Mouse (Mus musculus): ENCODE results near the gene Slc39a3. TPM values are rescaled to one million over a fixed set of nuclear protein-coding genes. Genes with fewer than 3 reads are reported as not detected.

Gene Slc39a3
- total and polyA plus RNA-seq, 2 experiments: 6.1 to 14.1 TPM

DNA sequence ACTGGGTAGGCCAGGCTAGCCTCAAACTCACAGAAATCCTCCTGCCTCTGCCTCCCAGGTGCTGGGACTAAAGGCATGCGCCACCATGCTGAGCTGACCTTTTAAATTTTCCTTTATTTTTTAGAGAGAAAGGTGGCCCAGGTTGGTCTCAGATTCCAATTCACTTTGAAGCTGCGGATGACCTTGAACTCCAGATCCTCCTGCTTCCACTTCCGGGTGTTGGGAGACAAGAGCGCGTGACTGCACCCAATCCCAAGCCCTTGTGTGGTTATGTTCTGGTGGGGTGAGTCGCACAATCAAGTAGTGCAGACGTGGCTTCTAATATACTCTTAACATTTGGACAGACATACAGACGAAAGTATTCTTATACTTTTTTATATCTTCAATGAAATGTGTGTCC, 40.7 kb downstream of the Slc39a3 start:
- H3K4me1 ChIP-seq (ENCODE audit: control insufficient read depth, insufficient read depth, low read length): peaks cover 2% of the 10 kb centered on the region; the same call in 1 of the 2 replicates
- no peak overlapping the region for H3K9ac ChIP-seq (ENCODE audit: low read depth, low read length)
- no peaks in the 10 kb centered on the region for H3K36me3 ChIP-seq (ENCODE audit: control insufficient read depth, insufficient read depth, low read length)
- no peaks in the 10 kb centered on the region for H3K27me3 ChIP-seq (ENCODE audit: control insufficient read depth, insufficient read depth, low read length)
- H3K4me3 ChIP-seq (ENCODE audit: insufficient read depth, low read depth, low read length): no peak overlapping the region
- no peak for TF ChIP-seq POLR2A (IDR thresholded peaks at IDR 0.05; ENCODE audit: extremely low read depth, insufficient read depth, low read length)
- TF ChIP-seq CTCF (IDR thresholded peaks at IDR 0.05; ENCODE audit: low read depth, low read length): no peak
- DNase-seq (ENCODE audit: extremely low read depth, low read depth, low spot score): no peak
- H3K79me2 ChIP-seq (ENCODE audit: control insufficient read depth, insufficient read depth, low read length): no peaks in the 10 kb centered on the region
- 92% methylated on average over 8 of the region's 8 CpGs for WGBS
- no peak overlapping the region for H3K27ac ChIP-seq (replicated peaks; ENCODE audit: insufficient read depth, low read depth, low read length)

DNA sequence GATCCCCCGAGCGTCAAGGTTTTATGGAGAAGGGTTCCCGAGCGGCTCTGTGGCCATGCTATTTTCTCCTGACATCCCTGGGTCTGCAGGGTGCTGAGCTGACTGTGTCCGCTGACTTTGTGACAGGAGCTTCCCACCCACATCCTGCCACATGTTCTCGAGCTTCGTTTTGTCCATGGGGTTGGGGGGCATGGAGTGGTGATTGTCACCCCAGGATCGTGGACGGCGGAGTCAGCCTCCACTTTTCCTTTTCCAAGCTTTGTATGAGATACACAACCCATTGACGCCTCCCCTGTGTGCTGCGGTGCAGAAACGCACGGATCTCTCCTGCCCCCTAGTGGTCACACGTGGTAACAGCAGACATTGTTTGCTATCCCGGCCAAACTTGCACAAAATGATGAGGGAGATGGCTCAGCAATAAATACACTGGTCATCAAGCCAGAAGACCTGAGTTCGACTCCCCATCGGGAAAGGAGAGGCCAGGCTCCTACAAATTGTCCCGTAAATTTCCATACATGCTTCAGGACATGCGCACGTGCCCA, 42.1 kb downstream of the Slc39a3 start:
- no peaks in the 10 kb centered on the region for H3K27me3 ChIP-seq (ENCODE audit: control insufficient read depth, insufficient read depth, low read length)
- H3K9ac ChIP-seq (ENCODE audit: low read depth, low read length): no peak overlapping the region
- WGBS: 14% methylated on average over 21 of the region's 21 CpGs
- no peaks in the 10 kb centered on the region for H3K79me2 ChIP-seq (ENCODE audit: control insufficient read depth, insufficient read depth, low read length)
- H3K4me3 ChIP-seq (ENCODE audit: insufficient read depth, low read depth, low read length): no peak overlapping the region
- TF ChIP-seq POLR2A (IDR thresholded peaks at IDR 0.05; ENCODE audit: extremely low read depth, insufficient read depth, low read length) (no peak), CTCF (IDR thresholded peaks at IDR 0.05; ENCODE audit: low read depth, low read length) (peak; percentile 99)
- no peak overlapping the region for H3K27ac ChIP-seq (replicated peaks; ENCODE audit: insufficient read depth, low read depth, low read length)
- DNase-seq (ENCODE audit: extremely low read depth, low read depth, low spot score): peak; percentile 44
- H3K4me1 ChIP-seq (ENCODE audit: control insufficient read depth, insufficient read depth, low read length): peaks cover 2% of the 10 kb centered on the region; the same call in 1 of the 2 replicates
- H3K36me3 ChIP-seq (ENCODE audit: control insufficient read depth, insufficient read depth, low read length): no peaks in the 10 kb centered on the region

DNA sequence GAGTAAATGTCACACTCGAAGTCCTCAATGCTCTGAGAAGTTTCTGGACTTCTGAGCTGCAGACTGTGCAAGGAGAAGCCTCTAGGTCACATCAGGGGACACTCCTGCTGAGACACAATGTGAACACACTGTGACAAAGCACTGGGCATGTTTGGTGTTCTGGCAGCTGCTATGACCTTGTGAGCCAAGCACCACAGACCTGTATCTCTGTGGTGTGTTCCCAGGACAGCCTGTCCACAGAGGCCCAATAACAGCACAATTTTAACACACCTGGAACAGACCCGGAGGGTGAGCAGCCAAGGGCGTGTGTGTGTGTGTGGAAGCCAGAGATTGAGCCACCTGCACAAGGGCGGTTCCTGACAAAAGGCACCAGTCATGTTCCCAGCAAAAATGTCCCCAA, 42.6 kb downstream of the Slc39a3 start:
- Histone ChIP-seq H3K79me2 (ENCODE audit: control insufficient read depth, insufficient read depth, low read length) (no peaks in the 10 kb centered on the region), H3K36me3 (ENCODE audit: control insufficient read depth, insufficient read depth, low read length) (no peaks in the 10 kb centered on the region), H3K4me1 (ENCODE audit: control insufficient read depth, insufficient read depth, low read length) (no peaks in the 10 kb centered on the region), H3K27ac (replicated peaks; ENCODE audit: insufficient read depth, low read depth, low read length) (no peak overlapping the region), H3K27me3 (ENCODE audit: control insufficient read depth, insufficient read depth, low read length) (no peaks in the 10 kb centered on the region), H3K9ac (ENCODE audit: low read depth, low read length) (no peak overlapping the region), H3K4me3 (ENCODE audit: insufficient read depth, low read depth, low read length) (no peak overlapping the region)
- TF ChIP-seq POLR2A (IDR thresholded peaks at IDR 0.05; ENCODE audit: extremely low read depth, insufficient read depth, low read length): no peak
- no peak for TF ChIP-seq CTCF (IDR thresholded peaks at IDR 0.05; ENCODE audit: low read depth, low read length)
- WGBS: 43% methylated on average over 4 of the region's 4 CpGs
- DNase-seq (ENCODE audit: extremely low read depth, low read depth, low spot score): no peak

DNA sequence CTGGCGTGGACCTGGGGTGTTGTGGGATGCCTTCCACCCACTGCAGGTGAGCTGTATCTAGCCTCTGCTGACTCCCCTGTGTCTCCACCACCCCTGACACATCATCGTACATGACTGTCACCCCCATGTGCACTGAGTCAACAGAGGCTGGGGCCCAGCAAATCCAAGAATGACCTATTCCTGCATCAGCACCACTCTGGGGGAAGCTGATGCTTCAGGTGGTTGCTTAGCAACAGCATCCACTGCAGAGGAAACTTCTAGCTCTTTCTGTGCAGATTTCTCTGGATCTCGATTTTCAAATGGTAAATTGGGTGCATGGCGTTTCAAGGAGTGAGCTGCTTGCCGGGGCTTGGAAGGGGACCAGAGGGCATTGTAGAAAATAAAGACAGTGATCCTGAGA, 44.0 kb downstream of the Slc39a3 start:
- no peak for DNase-seq (ENCODE audit: extremely low read depth, low read depth, low spot score)
- WGBS: 83% methylated on average over 5 of the region's 5 CpGs
- no peaks in the 10 kb centered on the region for H3K36me3 ChIP-seq (ENCODE audit: control insufficient read depth, insufficient read depth, low read length)
- no peaks in the 10 kb centered on the region for H3K27me3 ChIP-seq (ENCODE audit: control insufficient read depth, insufficient read depth, low read length)
- H3K27ac ChIP-seq (replicated peaks; ENCODE audit: insufficient read depth, low read depth, low read length): no peak overlapping the region
- H3K9ac ChIP-seq (ENCODE audit: low read depth, low read length): no peak overlapping the region
- H3K4me3 ChIP-seq (ENCODE audit: insufficient read depth, low read depth, low read length): no peak overlapping the region
- no peaks in the 10 kb centered on the region for H3K79me2 ChIP-seq (ENCODE audit: control insufficient read depth, insufficient read depth, low read length)
- TF ChIP-seq CTCF (IDR thresholded peaks at IDR 0.05; ENCODE audit: low read depth, low read length) (no peak), POLR2A (IDR thresholded peaks at IDR 0.05; ENCODE audit: extremely low read depth, insufficient read depth, low read length) (no peak)
- no peaks in the 10 kb centered on the region for H3K4me1 ChIP-seq (ENCODE audit: control insufficient read depth, insufficient read depth, low read length)

GRCm38 (mm10) chr10:80991945-80992344, 45.3 kb downstream of the Slc39a3 start:
- no peak for TF ChIP-seq CTCF (IDR thresholded peaks at IDR 0.05; ENCODE audit: low read depth, low read length)
- TF ChIP-seq POLR2A (IDR thresholded peaks at IDR 0.05; ENCODE audit: extremely low read depth, insufficient read depth, low read length): no peak
- Histone ChIP-seq H3K9ac (ENCODE audit: low read depth, low read length) (no peak overlapping the region), H3K27ac (replicated peaks; ENCODE audit: insufficient read depth, low read depth, low read length) (no peak overlapping the region), H3K4me1 (ENCODE audit: control insufficient read depth, insufficient read depth, low read length) (peaks cover 2% of the 10 kb centered on the region; the same call in 1 of the 2 replicates), H3K4me3 (ENCODE audit: insufficient read depth, low read depth, low read length) (no peak overlapping the region), H3K36me3 (ENCODE audit: control insufficient read depth, insufficient read depth, low read length) (no peaks in the 10 kb centered on the region), H3K27me3 (ENCODE audit: control insufficient read depth, insufficient read depth, low read length) (no peaks in the 10 kb centered on the region), H3K79me2 (ENCODE audit: control insufficient read depth, insufficient read depth, low read length) (no peaks in the 10 kb centered on the region)
- DNase-seq (ENCODE audit: extremely low read depth, low read depth, low spot score): no peak
- WGBS: 81% methylated on average over 1 of the region's 1 CpGs

- Histone ChIP-seq H3K27me3 (ENCODE audit: control insufficient read depth, insufficient read depth, low read length) (no peaks in the 10 kb centered on the region), H3K36me3 (ENCODE audit: control insufficient read depth, insufficient read depth, low read length) (no peaks in the 10 kb centered on the region), H3K9ac (ENCODE audit: low read depth, low read length) (no peak overlapping the region), H3K27ac (replicated peaks; ENCODE audit: insufficient read depth, low read depth, low read length) (no peak overlapping the region), H3K4me1 (ENCODE audit: control insufficient read depth, insufficient read depth, low read length) (peaks cover 5% of the 10 kb centered on the region), H3K79me2 (ENCODE audit: control insufficient read depth, insufficient read depth, low read length) (no peaks in the 10 kb centered on the region), H3K4me3 (ENCODE audit: insufficient read depth, low read depth, low read length) (no peak overlapping the region)
- TF ChIP-seq CTCF (IDR thresholded peaks at IDR 0.05; ENCODE audit: low read depth, low read length): peak; percentile 23; the same call in 1 of the 2 replicates
- no peak for TF ChIP-seq POLR2A (IDR thresholded peaks at IDR 0.05; ENCODE audit: extremely low read depth, insufficient read depth, low read length)
- WGBS: 14% methylated on average over 3 of the region's 3 CpGs
- peak; percentile 37 for DNase-seq (ENCODE audit: extremely low read depth, low read depth, low spot score)
These were observed 46.2 kb downstream of the Slc39a3 start for GRCm38 (mm10) chr10:80991007-80991406.
